Mouse (Mus musculus): Measurements from ENCODE around the gene Cuedc1.

DNA sequence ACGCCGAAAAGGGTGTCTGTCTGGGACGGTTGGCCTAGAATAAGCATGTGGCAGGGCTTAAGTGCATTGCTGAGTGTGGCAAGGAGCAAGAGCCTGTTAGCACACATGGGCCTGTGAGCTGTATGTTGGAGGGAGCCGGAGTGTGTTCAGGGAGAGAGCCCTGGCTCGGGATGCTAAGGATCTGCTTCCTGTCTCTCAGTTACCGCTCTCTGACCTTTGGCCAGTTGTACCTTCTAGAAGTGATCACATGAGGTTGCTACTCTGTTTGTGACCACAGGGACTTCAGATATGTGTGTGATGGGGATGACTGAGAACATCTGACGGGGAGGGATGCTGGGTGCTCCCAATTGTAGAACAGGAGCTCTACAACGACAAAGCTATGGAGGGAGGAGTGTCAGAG, 58.1 kb downstream of the Cuedc1 start:
- TF ChIP-seq CTCF (IDR thresholded peaks at IDR 0.05; ENCODE audit: low read depth) (no peak), EP300 (IDR thresholded peaks at IDR 0.05; ENCODE audit: low read depth) (no peak)
